Mouse (Mus musculus): Measurements from ENCODE around the gene Cacna1a. TPM values are rescaled to one million over a fixed set of nuclear protein-coding genes. Genes with fewer than 3 reads are reported as not detected.

Gene Cacna1a
- total RNA-seq, 1 experiment, result 27.4 TPM

DNA sequence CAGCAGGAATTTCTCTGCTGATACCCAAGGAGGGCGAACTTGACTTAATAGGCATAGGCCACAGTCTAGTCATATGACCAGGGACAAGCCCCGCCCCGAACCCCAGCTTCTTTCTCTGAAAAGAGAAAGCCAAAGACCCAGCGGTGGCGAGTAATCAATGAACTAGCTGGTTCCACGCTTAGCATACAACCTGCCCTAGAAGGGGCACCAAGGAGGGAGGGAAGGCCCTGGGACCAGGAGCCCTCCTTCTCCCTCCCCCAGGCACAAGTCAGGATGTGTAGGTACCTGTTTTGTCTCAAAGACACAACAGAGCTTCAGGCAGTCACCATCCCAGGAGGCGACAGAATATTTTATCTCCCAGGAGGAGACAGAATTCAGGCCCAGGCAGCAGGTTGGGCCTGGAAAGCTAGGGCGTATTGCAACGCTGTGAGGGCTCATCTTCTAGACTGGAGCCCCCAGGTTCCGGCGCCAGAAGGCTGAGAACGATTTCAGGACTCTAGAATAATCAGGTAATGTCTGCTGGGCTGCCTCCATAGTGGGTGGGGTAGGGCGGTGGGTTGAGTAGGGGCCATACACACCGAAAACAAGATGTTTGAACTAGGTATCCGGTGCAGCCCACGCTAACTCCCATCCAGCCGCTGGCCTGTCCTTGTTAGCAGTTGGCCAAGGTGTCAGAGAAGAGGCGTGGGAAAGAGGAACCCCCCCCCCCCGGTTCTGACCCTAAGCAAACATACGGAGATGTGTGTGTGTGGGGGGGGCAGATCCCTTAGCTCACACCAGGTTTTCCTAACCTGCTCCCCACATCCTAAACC lies 298.2 kb downstream of the Cacna1a start, which contains the start of gene Trmt1:
Gene Trmt1, plus strand, starts transcription at position 117 of the 812 bp plus-strand sequence.
- no peaks in the 10 kb centered on the region for H3K9me3 ChIP-seq (ENCODE audit: control insufficient read depth, insufficient read depth, low read depth, low read length)
- peaks cover 17% of the 10 kb centered on the region for H3K36me3 ChIP-seq (ENCODE audit: control insufficient read depth, insufficient read depth, low read length, poor library complexity, severe bottlenecking)
- TF ChIP-seq ZC3H11A (IDR thresholded peaks at IDR 0.05; ENCODE audit: borderline replicate concordance, low read depth, low read length) (no peak), CHD2 (IDR thresholded peaks at IDR 0.05; ENCODE audit: low read depth, low read length) (no peak), MAFK (IDR thresholded peaks at IDR 0.05; ENCODE audit: insufficient read depth, low read depth, low read length) (no peak), ZNF384 (IDR thresholded peaks at IDR 0.05; ENCODE audit: low read depth, low read length) (no peak), HCFC1 (IDR thresholded peaks at IDR 0.05; ENCODE audit: borderline replicate concordance, insufficient read depth, low read length) (no peak)
- in situ Hi-C loops (cut with MboI; ENCODE audit: low sequenced_read_pairs in 2 of 2, unreplicated experiment in 2 of 2), result no loop called here
- DNase-seq (ENCODE audit: low read depth, low spot score), result no peak
- H3K4me1 ChIP-seq (ENCODE audit: control insufficient read depth in 2 of 2, insufficient read depth in 2 of 2, low read length in 2 of 2, poor library complexity in 1 of 2), result peaks cover 14 to 18% of the 10 kb centered on the region in 2 experiments
- H3K4me3 ChIP-seq (ENCODE audit: insufficient read depth in 1 of 2, low read depth in 1 of 2, low read length in 2 of 2, poor library complexity in 1 of 2, severe bottlenecking in 1 of 2), result peak within 1 kb of the TSS; percentile 83 to 100
- H3K9ac ChIP-seq (ENCODE audit: insufficient read depth, low read depth, low read length, poor library complexity, severe bottlenecking), result peak within 1 kb of the TSS; percentile 72
- H3K27ac ChIP-seq (ENCODE audit: insufficient read depth, low read depth, low read length, poor library complexity, severe bottlenecking), result peak within 1 kb of the TSS; percentile 99

- peak overlapping the region; percentile 95 for H3K9ac ChIP-seq (ENCODE audit: insufficient read depth, low read depth, low read length, poor library complexity, severe bottlenecking)
- peaks cover 10 to 18% of the 10 kb centered on the region in 2 experiments; a peak in 3 of 4 replicates for H3K4me1 ChIP-seq (ENCODE audit: control insufficient read depth in 2 of 2, insufficient read depth in 2 of 2, low read length in 2 of 2, poor library complexity in 1 of 2)
- no peaks in the 10 kb centered on the region for H3K9me3 ChIP-seq (ENCODE audit: control insufficient read depth, insufficient read depth, low read depth, low read length)
- TF ChIP-seq CHD2 (IDR thresholded peaks at IDR 0.05; ENCODE audit: low read depth, low read length) (no peak), MAFK (IDR thresholded peaks at IDR 0.05; ENCODE audit: insufficient read depth, low read depth, low read length) (no peak), ZC3H11A (IDR thresholded peaks at IDR 0.05; ENCODE audit: borderline replicate concordance, low read depth, low read length) (no peak), ZNF384 (IDR thresholded peaks at IDR 0.05; ENCODE audit: low read depth, low read length) (no peak), HCFC1 (IDR thresholded peaks at IDR 0.05; ENCODE audit: borderline replicate concordance, insufficient read depth, low read length) (no peak; the same call in 1 of the 2 replicates)
- H3K36me3 ChIP-seq (ENCODE audit: control insufficient read depth, insufficient read depth, low read length, poor library complexity, severe bottlenecking), result peaks cover 18% of the 10 kb centered on the region
- in situ Hi-C loops (cut with MboI; ENCODE audit: low sequenced_read_pairs in 2 of 2, unreplicated experiment in 2 of 2), result no loop called here
- no peak for DNase-seq (ENCODE audit: low read depth, low spot score)
- H3K4me3 ChIP-seq (ENCODE audit: insufficient read depth in 1 of 2, low read depth in 1 of 2, low read length in 2 of 2, poor library complexity in 1 of 2, severe bottlenecking in 1 of 2), result peak overlapping the region; percentile 83 to 100
- H3K27ac ChIP-seq (ENCODE audit: insufficient read depth, low read depth, low read length, poor library complexity, severe bottlenecking), result peak overlapping the region; percentile 99
These were observed 298.9 kb downstream of the Cacna1a start for GRCm38 (mm10) chr8:84687003-84687704.

GRCm38 (mm10) chr8:84687705-84688100 lies 299.5 kb downstream of the Cacna1a start, which contains the start of gene Nacc1:
TSS of gene Nacc1 (minus strand) at chr8:84687862.
- Histone ChIP-seq H3K4me1 (ENCODE audit: control insufficient read depth in 2 of 2, insufficient read depth in 2 of 2, low read length in 2 of 2, poor library complexity in 1 of 2) (peaks cover 9 to 18% of the 10 kb centered on the region in 2 experiments; a peak in 3 of 4 replicates), H3K9ac (ENCODE audit: insufficient read depth, low read depth, low read length, poor library complexity, severe bottlenecking) (peak within 1 kb of the TSS; percentile 95), H3K9me3 (ENCODE audit: control insufficient read depth, insufficient read depth, low read depth, low read length) (no peaks in the 10 kb centered on the region), H3K27ac (ENCODE audit: insufficient read depth, low read depth, low read length, poor library complexity, severe bottlenecking) (peak within 1 kb of the TSS; percentile 99), H3K36me3 (ENCODE audit: control insufficient read depth, insufficient read depth, low read length, poor library complexity, severe bottlenecking) (peaks cover 23% of the 10 kb centered on the region), H3K4me3 (ENCODE audit: insufficient read depth in 1 of 2, low read depth in 1 of 2, low read length in 2 of 2, poor library complexity in 1 of 2, severe bottlenecking in 1 of 2) (peak within 1 kb of the TSS; percentile 83 to 100)
- no peak for DNase-seq (ENCODE audit: low read depth, low spot score)
- in situ Hi-C loops (cut with MboI; ENCODE audit: low sequenced_read_pairs in 2 of 2, unreplicated experiment in 2 of 2), result no loop called here
- TF ChIP-seq CHD2 (IDR thresholded peaks at IDR 0.05; ENCODE audit: low read depth, low read length) (no peak), MAFK (IDR thresholded peaks at IDR 0.05; ENCODE audit: insufficient read depth, low read depth, low read length) (no peak), HCFC1 (IDR thresholded peaks at IDR 0.05; ENCODE audit: borderline replicate concordance, insufficient read depth, low read length) (peak; percentile 76)

GRCm38 (mm10) chr8:84689091-84689915 lies 301.1 kb downstream of the Cacna1a start:
- no peak for DNase-seq (ENCODE audit: low read depth, low spot score)
- Histone ChIP-seq H3K36me3 (ENCODE audit: control insufficient read depth, insufficient read depth, low read length, poor library complexity, severe bottlenecking) (peaks cover 26% of the 10 kb centered on the region), H3K9ac (ENCODE audit: insufficient read depth, low read depth, low read length, poor library complexity, severe bottlenecking) (peak overlapping the region; percentile 96), H3K27ac (ENCODE audit: insufficient read depth, low read depth, low read length, poor library complexity, severe bottlenecking) (peak overlapping the region; percentile 69; the same call in 1 of the 2 replicates), H3K4me3 (ENCODE audit: insufficient read depth in 1 of 2, low read depth in 1 of 2, low read length in 2 of 2, poor library complexity in 1 of 2, severe bottlenecking in 1 of 2) (peak overlapping the region; percentile 81 to 97), H3K9me3 (ENCODE audit: control insufficient read depth, insufficient read depth, low read depth, low read length) (no peaks in the 10 kb centered on the region), H3K4me1 (ENCODE audit: control insufficient read depth in 2 of 2, insufficient read depth in 2 of 2, low read length in 2 of 2, poor library complexity in 1 of 2) (peaks cover 6 to 15% of the 10 kb centered on the region in 2 experiments; a peak in 3 of 4 replicates)
- in situ Hi-C loops (cut with MboI; ENCODE audit: low sequenced_read_pairs in 2 of 2, unreplicated experiment in 2 of 2), result no loop called here
- no peak for TF ChIP-seq ZC3H11A (IDR thresholded peaks at IDR 0.05; ENCODE audit: borderline replicate concordance, low read depth, low read length)
- peak; percentile 51; the same call in 1 of the 2 replicates for TF ChIP-seq CHD2 (IDR thresholded peaks at IDR 0.05; ENCODE audit: low read depth, low read length)
- TF ChIP-seq HCFC1 (IDR thresholded peaks at IDR 0.05; ENCODE audit: borderline replicate concordance, insufficient read depth, low read length), result peak; percentile 88
- no peak for TF ChIP-seq ZNF384 (IDR thresholded peaks at IDR 0.05; ENCODE audit: low read depth, low read length)

Other genes starting within 250 kb of the Cacna1a start
- 17.7 and 18.9 TPM in 2 replicates for gene Cc2d1a, start 240.5 kb upstream of the Cacna1a start, total RNA-seq (2012; rRNA removed)
- 4.9 TPM in 2 replicates for gene 4930432K21Rik, start 240.4 kb upstream of the Cacna1a start, total RNA-seq (2012; rRNA removed)
- gene Nanos3, start 203.2 kb upstream of the Cacna1a start, total RNA-seq (2012; rRNA removed), result 7.0 and 9.9 TPM in 2 replicates
- 22.1 and 24.6 TPM in 2 replicates for gene Zswim4, start 151.4 kb upstream of the Cacna1a start, total RNA-seq (2012; rRNA removed)
- gene D8Ertd738e, start 138.7 kb upstream of the Cacna1a start, total RNA-seq (2012; rRNA removed), result 148 and 181 TPM in 2 replicates
- gene Mri1, start 131.1 kb upstream of the Cacna1a start, total RNA-seq (2012; rRNA removed), result 32.7 and 55.6 TPM in 2 replicates
- 12.5 and 14.9 TPM in 2 replicates for gene Ccdc130, start 118.1 kb upstream of the Cacna1a start, total RNA-seq (2012; rRNA removed)

Measured in ES-E14 (cell line).